ENCODE assay signal across 21 mouse cellular contexts in the genomic region with DNA sequence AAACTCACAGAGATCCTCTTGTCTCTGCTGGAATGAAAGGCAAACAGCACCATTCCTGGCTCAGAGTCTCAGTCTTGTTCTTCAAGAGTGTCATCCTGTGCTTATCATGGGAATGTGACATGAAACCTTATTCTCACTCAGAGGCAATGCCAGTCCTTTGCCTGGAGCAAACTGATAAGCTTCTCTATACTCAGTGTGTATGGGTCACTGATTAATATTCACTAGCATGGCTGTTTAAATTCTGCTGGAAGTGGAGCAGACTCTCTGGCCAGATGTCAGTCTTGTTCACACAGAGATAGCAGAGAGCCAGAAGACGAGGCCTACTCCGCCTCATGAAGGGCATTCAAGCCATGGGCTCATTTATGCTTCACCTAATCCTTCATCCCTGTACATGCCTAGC. TPM values are rescaled to one million over a fixed set of nuclear protein-coding genes. Genes with fewer than 3 reads are reported as not detected.
"Had no signal": no experiment of that assay in that cellular context is flagged by ENCODE, and none has a peak within 500 bp of the region (broad histone marks: within the 10 kb centered on the region; RNA-seq: fewer than 3 reads in every experiment).

No protein-coding gene starts in this region.

- H3K27ac ChIP-seq: kidney, postnatal 0 days; limb, embryonic 15.5 days; midbrain, embryonic 10.5 days; neural tube, embryonic 15.5 days had no signal

- H3K4me3 ChIP-seq: limb, embryonic 15.5 days; midbrain, embryonic 10.5 days; myocyte; neural tube, embryonic 15.5 days had no signal

- H3K9ac ChIP-seq: limb, embryonic 15.5 days; lung, embryonic 14.5 days; neural tube, embryonic 15.5 days had no signal

- H3K4me1 ChIP-seq: limb, embryonic 15.5 days; midbrain, embryonic 10.5 days; neural tube, embryonic 15.5 days had no signal

- DNase-seq: kidney, adult 11 months; kidney, adult 9 months; kidney, postnatal 36 days; layer of hippocampus, adult 9-11 months; layer of hippocampus, postnatal 36 days; lung, embryonic 14.5 days; lung, postnatal 14 days; midbrain, embryonic 14.5 days had no signal

- H3K27me3 ChIP-seq: limb, embryonic 15.5 days; neural tube, embryonic 15.5 days had no signal

- H3K4me2 ChIP-seq: limb, embryonic 15.5 days; lung, embryonic 14.5 days; neural tube, embryonic 15.5 days had no signal

- H3K36me3 ChIP-seq: limb, embryonic 15.5 days; midbrain, embryonic 10.5 days; neural tube, embryonic 15.5 days had no signal

- H3K9me3 ChIP-seq: limb, embryonic 15.5 days; midbrain, embryonic 10.5 days; neural tube, embryonic 15.5 days had no signal

RNA-seq across cellular contexts. Expression of a gene that starts 22.6 kb away (rescaled TPM):
- total RNA-seq: layer of hippocampus, postnatal 36 days; left cerebral cortex, postnatal 25 days had no signal
- polyA plus RNA-seq: limb, embryonic 11.5 days; midbrain, embryonic 10.5 days; midbrain, embryonic 14.5 days; myocyte; neural tube, embryonic 11.5 days; stomach, embryonic 14.5 days had no signal

RNA-seq across cellular contexts. Expression of a gene that starts 25.6 kb away (rescaled TPM):
- total RNA-seq: layer of hippocampus, adult 18-20 months; layer of hippocampus, postnatal 36 days; left cerebral cortex, postnatal 25 days had no signal
- polyA plus RNA-seq: limb, embryonic 11.5 days; lung, embryonic 14.5 days; midbrain, embryonic 10.5 days had no signal

RNA-seq across cellular contexts. Expression of a gene that starts 49.5 kb away (rescaled TPM):
- total RNA-seq: layer of hippocampus, adult 18-20 months; layer of hippocampus, postnatal 36 days; left cerebral cortex, adult 8-10 months; left cerebral cortex, postnatal 25 days had no signal
- polyA plus RNA-seq: intestine, embryonic 14.5 days; kidney, postnatal 0 days; limb, embryonic 11.5 days; limb, embryonic 15.5 days; lung, embryonic 14.5 days; midbrain, embryonic 10.5 days; midbrain, embryonic 14.5 days; myocyte; neural tube, embryonic 11.5 days; neural tube, embryonic 15.5 days; stomach, embryonic 14.5 days; urinary bladder, adult 2 months had no signal
